Mouse (Mus musculus) forebrain, embryonic 12.5 days (tissue): ENCODE results near the gene Rab28. TPM values are rescaled to one million over a fixed set of nuclear protein-coding genes. Genes with fewer than 3 reads are reported as not detected.

ENCODE experiments used
- ATAC-seq: fragments of 200-750 bp; cut with Nextera tagmentation; 2 replicates; pipeline ENCODE4 v1.8.0; 2017; ENCODE audit warnings: moderate TSS enrichment; ENCODE audit not compliant: low FRiP score
- H3K27ac ChIP-seq: fragments of 300-500 bp; sonication (generic); 2 replicates; pipeline ENCODE4 v1.5.1; 2016; ENCODE audit warnings: mild to moderate bottlenecking
- H3K27me3 ChIP-seq: fragments of 300-500 bp; sonication (generic); 2 replicates; pipeline ENCODE4 v1.6.1; 2016; ENCODE audit warnings: mild to moderate bottlenecking
- H3K36me3 ChIP-seq: fragments of 300-500 bp; sonication (generic); replicated peaks from 2 replicates; pipeline ENCODE4 v1.6.1; 2016; ENCODE audit warnings: mild to moderate bottlenecking
- H3K4me1 ChIP-seq: fragments of 300-500 bp; sonication (generic); 2 replicates; pipeline ENCODE4 v1.6.1; 2016
- H3K4me2 ChIP-seq: fragments of 300-500 bp; sonication (generic); 2 replicates; pipeline ENCODE4 v1.6.1; 2016; ENCODE audit warnings: mild to moderate bottlenecking, moderate library complexity
- H3K4me3 ChIP-seq: fragments of 300-500 bp; sonication (generic); replicated peaks from 2 replicates; pipeline ENCODE4 v1.5.1; 2016; ENCODE audit warnings: mild to moderate bottlenecking
- H3K9ac ChIP-seq: fragments of 300-500 bp; sonication (generic); 2 replicates; pipeline ENCODE4 v1.6.1; 2016; ENCODE audit warnings: mild to moderate bottlenecking
- H3K9me3 ChIP-seq: fragments of 300-500 bp; sonication (generic); 2 replicates; pipeline ENCODE4 v1.6.1; 2016
- WGBS: fragments of 180-500 bp; shearing (Covaris S2); methylation state at CpG from one replicate; pipeline ENCODE4 v1.1.7; 2016; 5-methylcytosine and 5-hydroxymethylcytosine counted together
- polyA plus RNA-seq: library from polyadenylated mRNA; unstranded; fragments of >200 nt; fragmentation: Nextera tagmentation; extraction: Ambion mirVana; gene quantifications from 2 replicates; pipeline ENCODE4 v1.2.1, GENCODE M21; 2016

The Rab28 gene
- polyA plus RNA-seq: 88.9 and 94.7 TPM in 2 replicates

- Histone ChIP-seq H3K9ac (peak within 1 kb of the TSS; percentile 90), H3K27me3 (no peaks in the 10 kb centered on the region), H3K4me1 (peaks cover 6% of the 10 kb centered on the region), H3K4me3 (peak within 1 kb of the TSS; percentile 93), H3K36me3 (no peaks in the 10 kb centered on the region), H3K4me2 (peak within 1 kb of the TSS; percentile 97), H3K9me3 (no peaks in the 10 kb centered on the region), H3K27ac (peak within 1 kb of the TSS; percentile 85)
- 1% methylated on average over 34 of the region's 34 CpGs for WGBS
- ATAC-seq: peak; percentile 96
Measured at GRCm38 (mm10) chr5:41708051-41708630, at the start of gene Rab28. Rab28 (minus strand) TSS chr5:41708157.

GRCm38 (mm10) chr5:41757338-41757737 is 49.4 kb upstream of the Rab28 start:
- 3% methylated on average over 5 of the region's 5 CpGs for WGBS
- no peak for ATAC-seq
- no peaks in the 10 kb centered on the region for H3K9me3 ChIP-seq
- no peak overlapping the region for H3K4me2 ChIP-seq
- no peak overlapping the region for H3K27ac ChIP-seq
- peaks cover 5% of the 10 kb centered on the region for H3K4me1 ChIP-seq
- no peak overlapping the region for H3K9ac ChIP-seq
- no peak overlapping the region for H3K4me3 ChIP-seq
- H3K36me3 ChIP-seq: no peaks in the 10 kb centered on the region
- peaks cover 96% of the 10 kb centered on the region for H3K27me3 ChIP-seq

GRCm38 (mm10) chr5:41756396-41756795 is 48.4 kb upstream of the Rab28 start:
- peaks cover under 1% of the 10 kb centered on the region for H3K4me1 ChIP-seq
- no peak overlapping the region for H3K4me3 ChIP-seq
- H3K9me3 ChIP-seq: no peaks in the 10 kb centered on the region
- no peak for ATAC-seq
- no peak overlapping the region for H3K4me2 ChIP-seq
- H3K27ac ChIP-seq: no peak overlapping the region
- WGBS: 4% methylated on average over 4 of the region's 4 CpGs
- no peak overlapping the region for H3K9ac ChIP-seq
- H3K36me3 ChIP-seq: no peaks in the 10 kb centered on the region
- H3K27me3 ChIP-seq: peaks cover 96% of the 10 kb centered on the region

GRCm38 (mm10) chr5:41755373-41755960 is 47.5 kb upstream of the Rab28 start:
- H3K4me2 ChIP-seq: no peak overlapping the region
- H3K36me3 ChIP-seq: no peaks in the 10 kb centered on the region
- no peak for ATAC-seq
- H3K4me3 ChIP-seq: no peak overlapping the region
- H3K27ac ChIP-seq: no peak overlapping the region
- H3K27me3 ChIP-seq: peaks cover 98% of the 10 kb centered on the region
- no peak overlapping the region for H3K9ac ChIP-seq
- H3K4me1 ChIP-seq: no peaks in the 10 kb centered on the region
- WGBS: 1% methylated on average over 23 of the region's 23 CpGs
- no peaks in the 10 kb centered on the region for H3K9me3 ChIP-seq

GRCm38 (mm10) chr5:41754836-41755235 is 46.9 kb upstream of the Rab28 start:
- no peak overlapping the region for H3K9ac ChIP-seq
- no peak overlapping the region for H3K27ac ChIP-seq
- WGBS: 0% methylated on average over 16 of the region's 16 CpGs
- H3K4me3 ChIP-seq: no peak overlapping the region
- no peak overlapping the region for H3K4me2 ChIP-seq
- no peaks in the 10 kb centered on the region for H3K4me1 ChIP-seq
- peaks cover 98% of the 10 kb centered on the region for H3K27me3 ChIP-seq
- no peak for ATAC-seq
- no peaks in the 10 kb centered on the region for H3K36me3 ChIP-seq
- no peaks in the 10 kb centered on the region for H3K9me3 ChIP-seq

- no peak for ATAC-seq
Measured at GRCm38 (mm10) chr5:41754226-41754775, 46.3 kb upstream of the Rab28 start.

GRCm38 (mm10) chr5:41752721-41753120 is 44.8 kb upstream of the Rab28 start:
- Histone ChIP-seq H3K36me3 (no peaks in the 10 kb centered on the region), H3K27me3 (peaks cover 98% of the 10 kb centered on the region), H3K27ac (no peak overlapping the region), H3K9ac (no peak overlapping the region), H3K9me3 (no peaks in the 10 kb centered on the region), H3K4me1 (no peaks in the 10 kb centered on the region; the same call in 1 of the 2 replicates), H3K4me2 (no peak overlapping the region), H3K4me3 (no peak overlapping the region)
- WGBS: 21% methylated on average over 4 of the region's 4 CpGs
- no peak for ATAC-seq

More at GRCm38 (mm10) chr5:41754226-41754775, 46.3 kb upstream of the Rab28 start:
- peaks cover 98% of the 10 kb centered on the region for H3K27me3 ChIP-seq
- under 1% methylated on average over 17 of the region's 17 CpGs for WGBS
- H3K4me2 ChIP-seq: no peak overlapping the region
- H3K4me3 ChIP-seq: no peak overlapping the region
- H3K9ac ChIP-seq: no peak overlapping the region
- H3K36me3 ChIP-seq: no peaks in the 10 kb centered on the region
- no peaks in the 10 kb centered on the region for H3K4me1 ChIP-seq
- no peak overlapping the region for H3K27ac ChIP-seq
- no peaks in the 10 kb centered on the region for H3K9me3 ChIP-seq

GRCm38 (mm10) chr5:41744898-41745780 is 37.2 kb upstream of the Rab28 start:
- H3K9me3 ChIP-seq: no peaks in the 10 kb centered on the region
- H3K9ac ChIP-seq: no peak overlapping the region
- 3% methylated on average over 12 of the region's 15 CpGs for WGBS
- no peak overlapping the region for H3K4me3 ChIP-seq
- peaks cover 82% of the 10 kb centered on the region for H3K27me3 ChIP-seq
- H3K4me1 ChIP-seq: no peaks in the 10 kb centered on the region; the same call in none of the 2 replicates
- no peaks in the 10 kb centered on the region for H3K36me3 ChIP-seq
- no peak for ATAC-seq
- H3K27ac ChIP-seq: no peak overlapping the region
- no peak overlapping the region for H3K4me2 ChIP-seq

- H3K4me2 ChIP-seq: no peak overlapping the region
- H3K36me3 ChIP-seq: no peaks in the 10 kb centered on the region
- 8% methylated on average over 7 of the region's 7 CpGs for WGBS
- peaks cover 74% of the 10 kb centered on the region for H3K27me3 ChIP-seq
- no peak overlapping the region for H3K9ac ChIP-seq
- no peaks in the 10 kb centered on the region for H3K9me3 ChIP-seq
- H3K4me3 ChIP-seq: no peak overlapping the region
- no peak for ATAC-seq
- no peaks in the 10 kb centered on the region; the same call in none of the 2 replicates for H3K4me1 ChIP-seq
- no peak overlapping the region for H3K27ac ChIP-seq
Measured at GRCm38 (mm10) chr5:41744234-41744633, 36.3 kb upstream of the Rab28 start.

GRCm38 (mm10) chr5:41738817-41739216 is 30.9 kb upstream of the Rab28 start:
- 57% methylated on average over 6 of the region's 6 CpGs for WGBS
- no peaks in the 10 kb centered on the region for H3K36me3 ChIP-seq
- peaks cover 21% of the 10 kb centered on the region for H3K27me3 ChIP-seq
- no peak overlapping the region for H3K4me2 ChIP-seq
- no peak overlapping the region for H3K4me3 ChIP-seq
- H3K4me1 ChIP-seq: no peaks in the 10 kb centered on the region; the same call in 1 of the 2 replicates
- H3K9me3 ChIP-seq: no peaks in the 10 kb centered on the region
- ATAC-seq: no peak
- no peak overlapping the region for H3K9ac ChIP-seq
- no peak overlapping the region for H3K27ac ChIP-seq

- Histone ChIP-seq H3K36me3 (no peaks in the 10 kb centered on the region), H3K4me3 (no peak overlapping the region), H3K27ac (no peak overlapping the region), H3K9ac (no peak overlapping the region), H3K27me3 (peaks cover 11% of the 10 kb centered on the region; the same call in 1 of the 2 replicates), H3K9me3 (no peaks in the 10 kb centered on the region), H3K4me1 (no peaks in the 10 kb centered on the region; the same call in 1 of the 2 replicates), H3K4me2 (no peak overlapping the region)
- WGBS: 34% methylated on average over 5 of the region's 5 CpGs
- no peak for ATAC-seq
Measured at GRCm38 (mm10) chr5:41737039-41737438, 29.1 kb upstream of the Rab28 start.

- Histone ChIP-seq H3K4me2 (no peak overlapping the region), H3K36me3 (no peaks in the 10 kb centered on the region), H3K9ac (no peak overlapping the region), H3K4me1 (no peaks in the 10 kb centered on the region), H3K27ac (no peak overlapping the region), H3K4me3 (no peak overlapping the region), H3K9me3 (no peaks in the 10 kb centered on the region), H3K27me3 (no peaks in the 10 kb centered on the region)
- WGBS: 69% methylated on average over 1 of the region's 1 CpGs
- no peak for ATAC-seq
Measured at GRCm38 (mm10) chr5:41727017-41727416, 19.1 kb upstream of the Rab28 start.
